Mouse (Mus musculus) liver, embryonic 11.5 days (tissue): ENCODE measurements at regions not wholly inside any gene's neighbourhood (a gene's known extent, or its start where the extent isn't known, plus 50 kb on each side); places are given as distances from the start of the nearest gene placed in this dataset.

Source experiments
- ATAC-seq: fragments of 200-750 bp; cut with Nextera tagmentation; replicated peaks from 2 replicates; pipeline ENCODE4 v1.8.0; 2017; ENCODE audit warnings: moderate number of reproducible peaks, mild to moderate bottlenecking, moderate TSS enrichment, moderate library complexity; ENCODE audit not compliant: low FRiP score
- DNase-seq: peaks from one replicate; pipeline ENCODE4 v3.0.0-alpha.2; 2017; ENCODE audit warnings: low spot score
- H3K27ac ChIP-seq: fragments of 300-500 bp; sonication (generic); 2 replicates; pipeline ENCODE4 v1.5.1; 2014; ENCODE audit warnings: mild to moderate bottlenecking, low read depth, low read length, control low read depth
- H3K27me3 ChIP-seq: fragments of 300-500 bp; sonication (generic); replicated peaks from 2 replicates; pipeline ENCODE4 v1.6.1; 2014; ENCODE audit warnings: low read length, mixed read lengths; ENCODE audit not compliant: control insufficient read depth, insufficient read depth
- H3K36me3 ChIP-seq: fragments of 300-500 bp; sonication (generic); 2 replicates; pipeline ENCODE4 v1.6.1; 2014; ENCODE audit warnings: mild to moderate bottlenecking, low read length, moderate library complexity, mixed read lengths; ENCODE audit not compliant: control insufficient read depth, insufficient read depth
- H3K4me1 ChIP-seq: fragments of 300-500 bp; sonication (generic); replicated peaks from 2 replicates; pipeline ENCODE4 v1.6.1; 2014; ENCODE audit warnings: low read length, mixed read lengths; ENCODE audit not compliant: control insufficient read depth, insufficient read depth
- H3K4me2 ChIP-seq: fragments of 300-500 bp; sonication (generic); 2 replicates; pipeline ENCODE4 v1.6.1; 2014; ENCODE audit warnings: mild to moderate bottlenecking, control low read depth, moderate library complexity
- H3K4me3 ChIP-seq: fragments of 300-500 bp; sonication (generic); 2 replicates; pipeline ENCODE4 v1.5.1; 2014; ENCODE audit warnings: low read depth, low read length, control low read depth
- H3K9ac ChIP-seq: fragments of 300-500 bp; sonication (generic); 2 replicates; pipeline ENCODE4 v1.6.1; 2014; ENCODE audit warnings: low read depth, low read length, control low read depth
- H3K9me3 ChIP-seq: fragments of 300-500 bp; sonication (generic); 2 replicates; pipeline ENCODE4 v1.6.1; 2016; ENCODE audit warnings: low read length, inconsistent platforms, mixed read lengths; ENCODE audit not compliant: control insufficient read depth
- WGBS: fragments of 180-500 bp; shearing (Covaris S2); extraction: QIAGEN DNeasy Blood & Tissue Kit; methylation state at CpG from one replicate; pipeline ENCODE4 v1.1.7; 2014; 5-methylcytosine and 5-hydroxymethylcytosine counted together

GRCm38 (mm10) chr1:75997222-75997621 lies 451.2 kb downstream of the Slc4a3 start:
- Histone ChIP-seq H3K4me3 (no peak overlapping the region), H3K27me3 (no peaks in the 10 kb centered on the region), H3K9me3 (no peaks in the 10 kb centered on the region), H3K4me1 (no peaks in the 10 kb centered on the region), H3K4me2 (no peak overlapping the region), H3K36me3 (no peaks in the 10 kb centered on the region), H3K9ac (no peak overlapping the region), H3K27ac (no peak overlapping the region)
- WGBS, result 76% methylated on average over 3 of the region's 3 CpGs
- DNase-seq, result no peak
- no peak for ATAC-seq

- Histone ChIP-seq H3K4me1 (no peaks in the 10 kb centered on the region), H3K4me2 (no peak overlapping the region), H3K27ac (no peak overlapping the region), H3K27me3 (no peaks in the 10 kb centered on the region), H3K36me3 (no peaks in the 10 kb centered on the region), H3K9ac (no peak overlapping the region), H3K4me3 (no peak overlapping the region), H3K9me3 (no peaks in the 10 kb centered on the region)
- 80% methylated on average over 9 of the region's 9 CpGs for WGBS
- ATAC-seq, result no peak
- DNase-seq, result no peak
Observed at GRCm38 (mm10) chr1:76001124-76001523, 455.1 kb downstream of the Slc4a3 start.

GRCm38 (mm10) chr1:76009601-76010000 lies 463.5 kb downstream of the Slc4a3 start:
- WGBS, result 14% methylated on average over 3 of the region's 3 CpGs
- ATAC-seq, result no peak
- Histone ChIP-seq H3K27ac (no peak overlapping the region), H3K4me1 (peaks cover 2% of the 10 kb centered on the region; the same call in 1 of the 2 replicates), H3K9ac (no peak overlapping the region), H3K36me3 (no peaks in the 10 kb centered on the region), H3K9me3 (no peaks in the 10 kb centered on the region), H3K27me3 (no peaks in the 10 kb centered on the region), H3K4me2 (no peak overlapping the region), H3K4me3 (no peak overlapping the region)
- no peak for DNase-seq

GRCm38 (mm10) chr1:76010212-76010800 lies 464.2 kb downstream of the Slc4a3 start:
- Histone ChIP-seq H3K4me3 (no peak overlapping the region), H3K4me1 (peaks cover 2% of the 10 kb centered on the region; the same call in 1 of the 2 replicates), H3K27ac (no peak overlapping the region), H3K9me3 (no peaks in the 10 kb centered on the region), H3K36me3 (no peaks in the 10 kb centered on the region), H3K4me2 (no peak overlapping the region), H3K9ac (no peak overlapping the region), H3K27me3 (no peaks in the 10 kb centered on the region)
- DNase-seq (no peak), ATAC-seq (no peak)
- WGBS, result 40% methylated on average over 4 of the region's 4 CpGs

- no peak for ATAC-seq
- H3K4me3 ChIP-seq, result no peak overlapping the region
Observed at GRCm38 (mm10) chr1:76018588-76018987, 472.5 kb downstream of the Slc4a3 start.

GRCm38 (mm10) chr1:76019071-76019470 lies 473.0 kb downstream of the Slc4a3 start:
- no peak overlapping the region for H3K4me3 ChIP-seq
- H3K4me1 ChIP-seq, result no peaks in the 10 kb centered on the region
- ATAC-seq (peak; percentile 49; the same call in 1 of the 2 replicates), DNase-seq (no peak)
- no peak overlapping the region; the same call in 1 of the 2 replicates for H3K27ac ChIP-seq
- H3K9me3 ChIP-seq, result no peaks in the 10 kb centered on the region
- H3K9ac ChIP-seq, result no peak overlapping the region
- no peak overlapping the region for H3K4me2 ChIP-seq
- no peaks in the 10 kb centered on the region for H3K36me3 ChIP-seq
- 74% methylated on average over 11 of the region's 11 CpGs for WGBS
- no peaks in the 10 kb centered on the region for H3K27me3 ChIP-seq

More at GRCm38 (mm10) chr1:76018588-76018987, 472.5 kb downstream of the Slc4a3 start:
- Histone ChIP-seq H3K27me3 (no peaks in the 10 kb centered on the region), H3K9ac (no peak overlapping the region), H3K9me3 (no peaks in the 10 kb centered on the region), H3K36me3 (no peaks in the 10 kb centered on the region), H3K4me2 (no peak overlapping the region), H3K27ac (no peak overlapping the region; the same call in 1 of the 2 replicates), H3K4me1 (no peaks in the 10 kb centered on the region)
- 84% methylated on average over 6 of the region's 6 CpGs for WGBS
- DNase-seq, result no peak

GRCm38 (mm10) chr1:76024650-76025049 lies 478.6 kb downstream of the Slc4a3 start:
- WGBS, result 73% methylated on average over 3 of the region's 3 CpGs
- DNase-seq (no peak), ATAC-seq (no peak)
- no peaks in the 10 kb centered on the region for H3K27me3 ChIP-seq
- no peak overlapping the region for H3K4me3 ChIP-seq
- no peak overlapping the region for H3K4me2 ChIP-seq
- H3K9me3 ChIP-seq, result no peaks in the 10 kb centered on the region
- no peaks in the 10 kb centered on the region for H3K4me1 ChIP-seq
- no peak overlapping the region for H3K9ac ChIP-seq
- no peaks in the 10 kb centered on the region for H3K36me3 ChIP-seq
- H3K27ac ChIP-seq, result no peak overlapping the region

GRCm38 (mm10) chr1:76025389-76025788 lies 479.3 kb downstream of the Slc4a3 start:
- WGBS, result 78% methylated on average over 4 of the region's 4 CpGs
- H3K4me2 ChIP-seq, result no peak overlapping the region
- DNase-seq, result no peak
- H3K27me3 ChIP-seq, result no peaks in the 10 kb centered on the region
- H3K4me3 ChIP-seq, result no peak overlapping the region
- no peak overlapping the region for H3K9ac ChIP-seq
- no peaks in the 10 kb centered on the region for H3K4me1 ChIP-seq
- H3K9me3 ChIP-seq, result no peaks in the 10 kb centered on the region
- no peak for ATAC-seq
- no peak overlapping the region for H3K27ac ChIP-seq
- H3K36me3 ChIP-seq, result no peaks in the 10 kb centered on the region

GRCm38 (mm10) chr1:76029059-76029458 lies 483.0 kb downstream of the Slc4a3 start:
- Histone ChIP-seq H3K9me3 (no peaks in the 10 kb centered on the region), H3K27ac (no peak overlapping the region), H3K4me1 (no peaks in the 10 kb centered on the region), H3K27me3 (no peaks in the 10 kb centered on the region), H3K36me3 (no peaks in the 10 kb centered on the region), H3K4me2 (no peak overlapping the region), H3K4me3 (no peak overlapping the region), H3K9ac (no peak overlapping the region)
- DNase-seq, result no peak
- 60% methylated on average over 1 of the region's 1 CpGs for WGBS
- no peak for ATAC-seq
